Mouse (Mus musculus): ENCODE measurements around the gene Lrrc55.
"Not testable (repeated sequence)": the region's sequence is repeated elsewhere in the genome, so short reads cannot be mapped to it uniquely, and the experiment has no call there.

The Lrrc55 gene

GRCm38 (mm10) chr2:85196901-85197300 lies at the start of gene Lrrc55:
TSS of gene Lrrc55 (minus strand) at chr2:85197197.
- no peak for DNase-seq (ENCODE audit: low read depth, low spot score)

GRCm38 (mm10) chr2:85246506-85247082 lies 49.6 kb upstream of the Lrrc55 start:
- DNase-seq (ENCODE audit: low read depth, low spot score) = peak; percentile 34

- no peak for DNase-seq (ENCODE audit: low read depth, low spot score)
Measured at GRCm38 (mm10) chr2:85245737-85246136, 48.7 kb upstream of the Lrrc55 start.

DNA sequence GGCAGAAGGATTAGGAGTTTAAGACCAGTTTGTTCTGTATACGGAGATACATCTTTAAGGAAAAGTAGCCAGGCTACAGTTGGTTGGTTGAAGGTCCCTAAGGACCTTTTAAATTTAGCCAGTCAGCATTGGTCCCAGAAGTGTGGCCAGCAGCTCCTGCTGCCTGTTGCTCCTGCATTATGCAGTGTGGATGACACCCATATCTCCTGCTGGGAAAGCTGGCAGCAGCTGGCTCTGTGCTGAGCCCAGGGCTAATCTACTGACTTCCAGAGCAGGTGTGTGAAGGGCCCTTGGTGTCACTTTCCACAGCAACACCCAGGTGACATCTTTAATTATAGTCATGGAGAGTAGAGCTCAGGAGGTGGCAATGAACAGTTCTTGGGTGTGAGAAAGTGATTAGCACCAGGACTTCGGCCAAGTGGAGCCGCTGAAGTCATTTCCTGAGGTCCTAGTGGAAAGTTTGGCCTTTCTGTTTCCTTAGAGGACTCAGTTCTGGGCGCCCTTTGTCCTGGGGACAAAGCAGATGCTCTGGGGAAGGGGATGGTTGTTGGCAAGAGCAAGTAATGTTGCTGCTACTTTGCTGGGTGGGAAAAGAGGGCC lies 41.2 kb upstream of the Lrrc55 start:
- DNase-seq (ENCODE audit: low read depth, low spot score) = no peak

- DNase-seq (ENCODE audit: low read depth, low spot score) = not testable (repeated sequence)
Measured at GRCm38 (mm10) chr2:85237231-85237630, 40.2 kb upstream of the Lrrc55 start.

- no peak for DNase-seq (ENCODE audit: low read depth, low spot score)
Measured at GRCm38 (mm10) chr2:85230771-85231511, 33.9 kb upstream of the Lrrc55 start.

DNA sequence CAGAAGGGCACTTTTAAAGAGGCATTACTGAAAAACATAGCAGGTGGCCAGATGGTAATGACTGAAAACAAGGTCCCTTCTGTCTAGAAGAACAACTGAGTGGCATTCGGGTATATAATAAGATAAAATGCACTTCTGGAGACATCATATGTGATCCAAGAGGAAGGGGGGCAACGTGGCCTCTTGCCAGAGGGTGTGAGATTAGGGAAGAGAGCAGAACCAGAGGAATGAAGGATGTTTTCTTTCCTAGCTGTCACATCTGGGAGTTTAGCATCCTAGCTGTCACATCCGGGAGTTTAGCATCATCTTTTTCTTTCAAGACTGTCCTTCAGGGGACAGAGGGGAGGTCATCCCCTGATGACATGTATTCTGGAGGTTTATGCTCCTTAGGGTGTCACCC lies 32.6 kb upstream of the Lrrc55 start:
- no peak for DNase-seq (ENCODE audit: low read depth, low spot score)

GRCm38 (mm10) chr2:85227816-85228335 lies 30.9 kb upstream of the Lrrc55 start:
- DNase-seq (ENCODE audit: low read depth, low spot score) = no peak

GRCm38 (mm10) chr2:85224221-85225179 lies 27.5 kb upstream of the Lrrc55 start:
- no peak for DNase-seq (ENCODE audit: low read depth, low spot score)

- no peak for DNase-seq (ENCODE audit: low read depth, low spot score)
Measured at GRCm38 (mm10) chr2:85216606-85217005, 19.6 kb upstream of the Lrrc55 start.

- DNase-seq (ENCODE audit: low read depth, low spot score) = no peak
Measured at GRCm38 (mm10) chr2:85213746-85214145, 16.7 kb upstream of the Lrrc55 start.

- DNase-seq (ENCODE audit: low read depth, low spot score) = no peak
Measured at GRCm38 (mm10) chr2:85209301-85209700, 12.3 kb upstream of the Lrrc55 start.

DNA sequence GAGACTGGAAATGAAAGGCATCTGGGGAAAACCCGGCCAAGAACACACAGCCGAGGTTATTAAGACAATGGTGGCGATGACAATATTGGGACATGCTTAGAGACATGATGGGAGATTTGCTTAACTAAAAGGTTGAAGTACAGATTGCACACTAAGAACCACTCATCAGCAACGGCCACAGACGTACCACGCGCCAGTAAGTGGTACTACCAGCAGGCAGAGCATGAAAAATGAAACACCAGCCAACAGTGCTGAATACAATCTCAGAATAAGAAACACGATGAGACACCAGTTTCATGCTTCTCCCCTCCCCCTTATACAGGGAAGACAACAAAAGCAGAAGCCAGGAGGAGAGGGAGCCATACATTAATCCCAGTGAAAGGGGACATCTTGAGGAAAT lies 8.2 kb upstream of the Lrrc55 start:
- DNase-seq (ENCODE audit: low read depth, low spot score) = no peak

- no peak for DNase-seq (ENCODE audit: low read depth, low spot score)
Measured at GRCm38 (mm10) chr2:85198011-85198965, 1.3 kb upstream of the Lrrc55 start.

- no peak for DNase-seq (ENCODE audit: low read depth, low spot score)
Measured at GRCm38 (mm10) chr2:85194566-85194965, 2.4 kb downstream of the Lrrc55 start.

- no peak for DNase-seq (ENCODE audit: low read depth, low spot score)
Measured at GRCm38 (mm10) chr2:85187582-85188151, 9.3 kb downstream of the Lrrc55 start.

DNA sequence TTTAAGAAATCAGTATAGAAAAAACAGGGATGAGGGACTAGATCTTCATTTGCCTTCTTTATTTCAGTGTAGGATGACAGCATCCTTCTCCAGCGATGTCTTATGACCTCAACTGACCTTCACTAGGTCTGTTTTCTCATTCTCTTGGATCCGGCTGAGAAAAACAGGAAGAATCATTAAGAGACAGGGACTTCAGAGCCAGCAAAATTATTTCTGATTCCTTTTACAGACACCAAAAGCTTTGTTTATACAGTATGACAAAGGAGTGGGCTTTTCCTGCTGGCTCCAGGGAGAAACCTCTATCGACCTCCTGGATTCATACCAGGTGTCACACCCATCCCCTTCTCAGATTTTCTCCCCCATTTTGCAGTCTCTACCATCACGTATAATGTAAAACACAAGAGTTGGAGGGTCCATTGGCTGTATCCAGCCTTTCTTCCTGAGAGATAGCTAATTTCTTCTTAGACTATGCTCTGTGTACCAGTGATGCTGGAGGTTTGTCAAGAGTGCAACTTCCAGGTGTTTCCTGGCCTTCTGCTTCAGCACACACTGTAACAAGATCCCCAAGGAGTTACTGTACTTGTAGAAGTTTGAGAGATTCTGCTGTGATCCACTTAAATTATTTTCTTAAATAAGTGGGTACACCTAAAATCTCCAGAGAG lies 18.7 kb downstream of the Lrrc55 start:
- DNase-seq (ENCODE audit: low read depth, low spot score) = peak; percentile 34

DNA sequence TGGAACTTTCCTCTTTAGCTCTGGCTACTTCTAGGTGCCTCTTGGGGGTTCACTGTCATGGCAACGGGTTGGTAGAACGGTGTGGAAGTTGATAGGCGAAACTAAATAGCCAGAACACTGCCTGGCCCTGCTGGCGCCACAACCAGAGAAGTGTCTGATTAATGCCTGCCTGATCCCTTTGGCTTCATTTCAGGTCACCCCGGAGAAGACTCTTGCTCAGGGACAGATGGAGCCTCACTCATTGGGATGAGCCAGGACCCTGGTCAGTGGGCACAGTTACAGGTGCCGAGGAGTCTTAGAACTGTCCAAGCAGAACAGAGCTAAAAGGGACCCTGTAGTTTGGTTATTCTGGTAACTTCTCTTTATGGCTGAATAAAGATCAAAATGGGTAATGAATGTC lies 23.5 kb downstream of the Lrrc55 start:
- DNase-seq (ENCODE audit: low read depth, low spot score) = no peak

DNA sequence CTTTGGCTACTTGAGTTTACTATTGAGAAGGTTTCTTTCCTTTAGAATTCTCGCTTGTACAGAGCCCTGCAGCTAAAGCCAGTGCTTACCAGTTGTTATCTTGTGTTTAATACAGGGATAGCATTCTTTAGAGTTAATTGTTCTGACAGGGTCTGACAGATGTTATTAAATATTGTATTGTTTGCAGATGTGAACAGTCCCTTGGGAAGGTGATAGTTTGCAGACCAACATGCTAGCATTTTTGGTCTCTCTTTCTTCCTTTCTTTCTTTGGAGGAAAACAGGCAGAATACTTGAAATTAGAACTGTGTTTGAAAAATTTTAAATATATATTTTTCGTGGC lies 24.3 kb downstream of the Lrrc55 start:
- no peak for DNase-seq (ENCODE audit: low read depth, low spot score)

Data from skeletal muscle tissue, adult 2 months (tissue).